Mouse (Mus musculus): ENCODE results near the gene Bicd1.
"Not testable (repeated sequence)": the region's sequence is repeated elsewhere in the genome, so short reads cannot be mapped to it uniquely, and the experiment has no call there.

Gene Bicd1

DNA sequence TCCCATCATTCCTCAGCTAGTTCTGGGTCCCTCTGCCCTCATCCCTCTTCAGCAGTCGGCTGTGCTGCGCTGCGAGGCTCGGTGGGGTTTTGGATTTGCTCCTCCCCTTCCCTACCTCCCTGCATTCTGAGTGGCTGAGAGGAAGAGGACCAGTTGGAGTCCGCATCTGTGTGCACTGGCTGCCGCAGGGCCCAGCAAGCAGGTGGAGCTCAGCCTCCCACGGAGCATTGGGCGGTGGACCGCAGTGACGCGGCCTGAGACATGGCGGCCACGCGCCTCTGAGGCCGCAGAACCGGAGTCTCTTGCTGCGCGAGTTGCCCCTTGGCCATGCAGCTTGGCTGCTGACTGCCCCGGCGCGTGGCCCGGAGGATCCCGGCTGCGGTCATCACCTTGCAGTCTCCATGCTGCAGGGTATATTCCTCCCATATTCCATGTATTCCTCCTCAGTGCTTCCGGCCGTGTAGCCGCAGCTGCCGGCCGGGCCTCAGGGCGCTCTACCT lies at the start of gene Bicd1:
TSS of gene Bicd1 (plus strand) at position 54 of the 500 bp plus-strand sequence.
- DNase-seq (ENCODE audit: low read depth, low spot score), result peak; percentile 87

DNA sequence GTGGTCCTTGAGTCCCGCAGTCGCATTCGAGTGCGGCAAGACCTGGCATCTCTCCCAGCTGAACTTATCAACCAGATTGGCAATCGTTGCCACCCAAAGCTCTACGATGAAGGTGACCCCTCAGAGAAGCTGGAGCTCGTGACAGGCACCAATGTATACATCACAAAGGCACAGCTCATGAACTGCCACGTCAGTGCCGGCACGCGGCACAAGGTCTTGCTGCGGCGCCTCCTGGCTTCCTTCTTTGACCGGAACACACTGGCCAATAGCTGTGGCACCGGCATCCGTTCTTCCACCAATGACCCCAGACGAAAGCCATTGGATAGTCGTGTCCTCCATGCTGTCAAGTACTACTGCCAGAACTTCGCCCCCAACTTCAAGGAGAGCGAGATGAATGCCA lies 46.2 kb upstream of the Bicd1 start:
- DNase-seq (ENCODE audit: low read depth, low spot score), result not testable (repeated sequence)

DNA sequence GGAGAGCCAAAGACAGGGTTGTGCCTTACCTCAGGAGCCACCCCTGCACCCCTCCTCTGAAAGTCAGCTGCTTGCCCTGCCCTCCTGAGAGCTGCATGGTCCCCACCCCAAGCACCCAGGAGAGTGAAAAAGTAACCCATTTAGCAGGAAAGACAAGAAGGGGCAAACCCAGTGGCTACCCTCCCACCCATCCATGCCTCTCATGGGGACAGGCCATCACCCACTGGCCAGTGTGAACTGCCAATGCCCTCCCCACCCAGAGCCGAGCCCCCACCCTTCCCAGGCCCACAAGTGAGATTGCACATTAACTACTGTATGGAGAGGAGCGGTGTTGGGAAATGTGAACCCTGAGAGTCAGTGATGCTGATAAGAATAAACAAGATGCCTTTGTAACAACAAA lies 42.7 kb upstream of the Bicd1 start:
- not testable (repeated sequence) for DNase-seq (ENCODE audit: low read depth, low spot score)

DNA sequence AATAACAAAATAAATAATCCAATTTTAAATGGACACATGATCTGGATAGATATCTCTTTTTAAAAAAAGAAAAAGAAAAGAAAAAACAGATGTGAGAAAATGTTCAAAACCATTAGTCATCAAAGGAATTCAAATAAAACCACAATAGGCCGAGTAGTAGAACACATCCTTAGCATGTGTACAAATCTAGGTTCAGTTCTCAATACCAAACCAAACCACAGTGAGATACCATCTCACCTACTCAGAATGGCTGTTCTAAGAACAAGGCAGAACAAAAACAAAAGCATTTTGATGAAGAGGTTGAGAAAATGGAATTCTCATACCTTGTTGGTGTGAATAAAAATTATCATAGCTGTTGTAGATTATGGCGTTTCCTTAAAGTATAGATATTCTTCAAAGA lies 42.3 kb upstream of the Bicd1 start:
- DNase-seq (ENCODE audit: low read depth, low spot score), result no peak

DNA sequence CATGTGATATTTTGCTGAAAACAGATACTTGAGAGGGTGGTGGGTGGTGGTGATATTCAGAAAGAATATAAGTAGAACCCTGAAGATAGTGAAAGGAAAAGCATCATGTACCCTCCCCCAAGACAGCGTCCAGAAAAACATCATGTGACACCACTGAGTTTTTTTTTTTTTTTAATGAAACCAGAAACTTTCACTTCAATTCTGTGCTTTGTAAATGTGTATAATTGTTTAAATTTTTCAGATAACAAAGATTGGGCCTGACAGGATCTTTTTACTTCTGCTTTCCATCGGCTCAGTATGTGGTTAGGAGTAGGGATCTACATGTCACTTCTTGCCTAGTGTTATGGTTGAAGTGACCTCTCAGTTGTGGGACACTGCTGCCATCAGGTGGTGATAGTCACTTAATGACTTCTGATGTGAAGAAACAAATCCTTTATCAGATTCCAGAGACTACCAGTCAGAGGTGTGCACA lies 33.7 kb upstream of the Bicd1 start:
- DNase-seq (ENCODE audit: low read depth, low spot score), result peak; percentile 93

DNA sequence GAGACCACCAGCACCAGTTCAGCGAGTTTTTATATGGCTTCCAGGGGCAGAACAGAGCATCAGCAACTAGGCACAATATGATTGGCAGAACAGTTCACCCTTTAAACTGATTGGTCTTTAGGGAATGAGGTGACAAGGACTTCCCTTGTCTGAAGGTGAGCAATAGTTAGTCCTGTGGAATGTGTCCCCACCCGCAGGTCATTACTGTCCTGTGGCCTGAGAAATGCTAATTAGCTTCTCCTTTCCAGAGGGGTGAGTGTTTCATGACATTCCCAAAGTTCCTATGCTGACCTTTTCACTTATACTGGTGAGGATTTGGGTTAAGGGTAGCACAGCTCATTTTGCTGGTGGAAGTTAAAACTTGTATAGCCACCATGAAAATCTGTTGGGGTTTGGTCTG lies 25.2 kb upstream of the Bicd1 start:
- DNase-seq (ENCODE audit: low read depth, low spot score), result no peak

DNA sequence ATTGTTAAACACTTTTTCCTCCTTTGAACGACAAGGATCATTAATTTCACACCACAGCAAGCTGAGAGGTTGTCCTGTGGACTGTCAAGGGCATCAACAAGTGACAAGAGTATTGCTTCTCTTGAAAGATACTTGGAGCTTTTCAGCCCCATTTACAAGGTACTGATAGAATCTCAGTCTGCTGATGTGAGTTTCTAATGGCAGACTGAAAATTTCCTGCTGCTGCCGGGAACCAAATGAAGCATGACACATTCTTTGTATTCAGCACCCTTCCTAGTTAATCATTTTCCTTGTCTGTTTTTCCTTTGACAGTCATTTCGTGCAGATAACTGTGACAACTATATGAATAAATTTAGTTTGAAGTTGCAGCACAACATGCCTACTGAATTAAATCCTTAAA lies 22.3 kb upstream of the Bicd1 start:
- no peak for DNase-seq (ENCODE audit: low read depth, low spot score)

DNA sequence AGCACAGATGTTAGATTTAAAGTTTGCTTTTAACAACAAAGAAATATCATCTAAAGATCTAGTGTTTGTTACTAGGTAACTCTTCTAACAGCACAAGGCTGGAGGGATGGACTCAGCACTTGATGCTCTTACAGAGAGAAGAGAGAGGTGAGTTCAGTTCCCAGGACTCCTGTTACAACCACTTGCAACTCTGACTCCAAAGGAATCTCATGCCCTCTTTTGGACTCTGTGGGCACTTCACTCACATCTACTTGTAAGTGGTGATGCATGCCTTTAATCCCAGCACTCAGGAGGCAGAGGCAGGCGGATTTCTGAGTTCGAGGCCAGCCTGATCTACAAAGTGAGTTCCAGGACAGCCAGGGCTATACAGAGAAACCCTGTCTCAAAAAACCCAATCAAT lies 19.1 kb upstream of the Bicd1 start:
- DNase-seq (ENCODE audit: low read depth, low spot score), result not testable (repeated sequence)

DNA sequence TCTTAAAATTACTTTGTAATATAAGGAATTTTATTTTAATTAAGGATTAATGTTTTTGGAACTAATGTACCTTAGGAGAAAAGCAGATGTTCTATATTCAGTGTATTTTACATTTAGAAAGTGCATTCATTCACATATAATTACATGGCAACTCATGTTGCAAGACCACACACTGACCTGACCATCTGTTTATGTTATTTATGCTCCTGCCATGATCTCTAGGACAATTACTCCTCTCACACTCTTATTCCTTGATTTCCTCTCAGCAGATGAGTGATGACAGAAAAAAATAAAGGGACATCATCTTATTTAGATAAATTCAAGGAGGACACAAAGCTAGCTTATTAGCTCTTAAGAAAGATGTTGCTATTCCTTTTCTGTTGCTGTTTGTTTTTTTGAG lies 9.3 kb upstream of the Bicd1 start:
- no peak for DNase-seq (ENCODE audit: low read depth, low spot score)

DNA sequence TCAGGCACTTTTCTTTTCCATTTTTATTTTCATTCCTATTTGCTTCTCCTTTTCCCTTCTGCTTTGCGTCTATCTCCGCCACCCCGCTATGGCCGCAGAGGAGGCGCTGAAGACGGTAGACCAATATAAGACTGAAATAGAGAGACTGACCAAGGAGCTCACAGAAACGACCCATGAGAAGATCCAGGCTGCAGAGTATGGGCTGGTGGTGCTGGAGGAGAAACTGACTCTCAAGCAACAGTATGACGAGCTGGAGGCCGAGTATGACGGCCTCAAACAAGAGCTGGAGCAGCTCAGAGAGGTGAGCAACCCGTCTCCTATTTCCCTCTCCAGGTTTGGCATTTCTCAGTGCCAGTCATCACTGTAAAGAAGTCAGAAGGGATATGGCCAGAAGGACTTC lies 655 bp downstream of the Bicd1 start:
- peak; percentile 74 for DNase-seq (ENCODE audit: low read depth, low spot score)

DNA sequence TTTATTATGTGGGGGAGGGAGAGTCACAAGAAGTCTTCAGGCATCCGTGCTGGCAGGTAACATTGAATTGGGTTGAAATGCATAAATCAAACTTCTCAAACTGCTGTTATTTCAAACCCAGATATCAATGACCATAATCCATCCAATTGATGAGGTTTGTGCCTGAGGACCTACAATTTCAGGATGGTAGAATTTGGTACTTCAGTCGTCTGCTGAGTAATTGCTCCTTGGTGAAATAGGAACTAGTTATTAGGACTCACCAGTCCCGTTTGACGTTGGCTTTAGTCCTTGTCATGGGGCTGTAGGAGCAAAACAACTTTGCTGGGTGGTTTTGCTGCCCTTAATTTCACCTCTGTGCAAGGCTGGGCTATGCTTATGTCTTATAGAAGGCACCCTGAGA lies 1.2 kb downstream of the Bicd1 start:
- peak; percentile 70 for DNase-seq (ENCODE audit: low read depth, low spot score)

DNA sequence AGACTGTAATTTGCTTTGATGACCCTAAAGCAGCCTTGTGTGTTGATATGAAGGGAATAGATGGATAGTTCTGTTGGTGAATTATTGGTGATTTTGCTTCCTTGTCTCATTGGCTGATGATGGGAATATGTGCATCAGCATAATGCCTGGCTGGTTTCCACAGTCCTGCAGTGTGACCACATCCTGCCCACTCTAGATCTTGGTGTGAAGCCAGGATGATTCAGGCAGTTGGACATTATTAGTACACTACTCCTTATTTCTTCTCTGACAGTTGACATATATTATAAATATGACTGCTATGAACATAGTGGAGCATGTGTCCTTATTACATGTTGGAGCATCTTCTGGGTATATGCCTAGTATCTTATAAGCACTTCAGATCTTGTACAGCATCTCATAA lies 4.6 kb downstream of the Bicd1 start:
- no peak for DNase-seq (ENCODE audit: low read depth, low spot score)

DNA sequence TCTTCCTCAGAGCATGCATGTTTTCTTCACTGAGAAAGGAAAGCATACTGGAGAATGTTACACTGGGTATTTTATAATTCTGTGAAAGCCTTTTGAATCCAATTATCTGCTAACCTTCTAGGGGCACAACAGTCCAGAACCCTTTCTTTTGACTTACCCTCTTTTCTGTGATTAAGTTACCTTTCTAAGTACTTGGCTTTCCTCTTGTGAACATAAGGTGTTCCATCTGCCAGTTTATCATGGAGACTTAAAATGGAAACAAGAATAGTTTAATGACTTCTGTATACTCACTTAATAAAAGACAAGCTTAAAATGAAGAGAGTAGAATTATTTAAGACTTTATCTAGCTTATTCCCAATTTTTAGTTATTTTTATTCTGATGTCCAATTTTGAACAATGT lies 16.1 kb downstream of the Bicd1 start:
- no peak for DNase-seq (ENCODE audit: low read depth, low spot score)

DNA sequence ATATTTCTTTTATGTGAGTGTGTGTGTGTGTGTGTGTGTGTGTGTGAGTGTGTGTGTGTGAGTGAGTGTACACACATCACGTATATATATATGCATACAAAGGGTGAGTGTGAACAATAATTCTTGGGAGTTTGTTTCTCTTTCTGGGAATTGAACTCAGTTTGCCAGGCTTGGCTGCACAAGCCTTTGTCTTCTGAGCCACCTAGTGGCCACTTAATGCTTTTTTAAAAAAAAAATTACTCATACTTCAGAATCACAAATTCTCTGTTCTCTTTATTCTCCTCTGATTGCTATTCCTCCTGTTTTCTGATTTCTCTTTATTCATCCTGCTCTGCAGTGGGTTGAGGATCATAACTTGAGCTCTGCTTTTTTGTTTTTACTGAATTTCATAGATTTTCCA lies 30.5 kb downstream of the Bicd1 start:
- DNase-seq (ENCODE audit: low read depth, low spot score), result peak; percentile 41

DNA sequence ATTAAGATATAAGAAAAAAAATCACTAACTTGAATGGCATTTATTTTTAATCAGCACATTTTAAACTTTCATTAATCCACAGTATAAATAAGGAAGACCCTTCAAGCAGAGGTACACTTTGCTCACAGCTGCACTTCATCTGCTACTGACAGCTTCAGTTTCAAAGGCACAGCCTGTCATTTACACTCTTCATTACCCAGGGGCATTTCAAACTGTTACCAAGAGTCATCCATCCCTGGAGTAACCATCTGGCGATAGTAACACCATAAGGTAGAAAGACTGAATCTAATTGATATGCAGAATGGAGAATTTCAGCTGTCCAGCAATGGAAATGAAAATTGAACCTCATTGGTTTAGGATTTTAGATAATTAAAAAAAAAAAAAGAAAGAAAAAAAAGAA lies 34.2 kb downstream of the Bicd1 start:
- DNase-seq (ENCODE audit: low read depth, low spot score), result no peak

DNA sequence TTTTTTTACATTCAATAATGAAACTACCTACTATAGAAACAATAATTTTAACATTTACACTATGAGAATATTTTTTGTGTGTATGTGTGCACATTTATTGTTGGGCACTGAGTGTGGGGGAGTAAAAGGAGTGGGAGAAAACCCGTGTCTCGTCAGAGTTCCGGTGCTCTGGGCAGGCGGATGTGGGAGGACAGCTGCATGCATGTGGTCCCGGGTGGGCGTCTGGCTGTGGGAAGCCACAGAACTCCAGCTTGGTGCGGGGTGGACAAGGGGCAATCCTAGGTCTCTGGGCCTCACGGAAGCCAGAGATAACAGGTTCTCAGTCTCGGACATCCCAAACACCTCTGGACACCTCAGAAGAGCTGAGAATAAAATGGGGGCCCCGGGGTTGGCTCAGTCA lies 37.2 kb downstream of the Bicd1 start:
- DNase-seq (ENCODE audit: low read depth, low spot score), result no peak

DNA sequence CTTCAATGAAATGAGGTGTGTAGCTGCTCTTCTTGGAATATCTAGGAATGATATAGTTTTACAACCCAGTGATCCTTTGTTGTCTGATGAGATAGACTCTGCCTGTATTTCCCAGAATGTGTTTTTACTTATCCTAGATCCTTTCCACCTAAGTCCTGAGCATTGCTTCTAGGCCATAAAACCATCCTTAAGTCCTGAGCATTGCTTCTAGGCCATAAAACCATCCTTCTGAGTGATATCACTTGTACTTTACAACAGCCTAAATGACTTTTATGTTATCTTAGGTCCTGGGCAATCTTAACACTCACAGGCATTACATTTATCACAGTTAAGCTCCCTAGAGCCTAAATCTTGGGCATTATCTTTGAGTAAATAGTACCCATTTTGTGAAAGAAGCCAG lies 48.6 kb downstream of the Bicd1 start:
- DNase-seq (ENCODE audit: low read depth, low spot score), result no peak

DNA sequence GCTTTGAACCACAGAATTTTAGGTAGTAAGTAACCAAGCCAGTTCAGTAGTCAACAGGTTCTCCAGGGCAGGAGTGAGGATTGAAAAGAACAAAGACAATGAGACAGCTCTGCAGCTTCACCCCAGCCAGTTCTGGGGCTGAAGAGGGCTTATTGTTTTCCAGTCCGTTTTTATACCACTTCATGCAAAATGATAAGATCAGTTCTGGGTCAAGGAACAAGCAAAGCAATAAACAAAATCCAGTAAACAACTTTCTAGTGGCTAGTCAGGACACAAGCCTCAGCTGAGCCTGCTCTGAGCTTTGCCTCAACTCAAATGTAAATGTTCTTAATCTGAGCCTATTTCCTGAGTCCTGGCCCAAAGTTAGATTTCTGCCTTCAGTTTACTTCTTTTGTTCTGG lies 52.3 kb downstream of the Bicd1 start:
- no peak for DNase-seq (ENCODE audit: low read depth, low spot score)

DNA sequence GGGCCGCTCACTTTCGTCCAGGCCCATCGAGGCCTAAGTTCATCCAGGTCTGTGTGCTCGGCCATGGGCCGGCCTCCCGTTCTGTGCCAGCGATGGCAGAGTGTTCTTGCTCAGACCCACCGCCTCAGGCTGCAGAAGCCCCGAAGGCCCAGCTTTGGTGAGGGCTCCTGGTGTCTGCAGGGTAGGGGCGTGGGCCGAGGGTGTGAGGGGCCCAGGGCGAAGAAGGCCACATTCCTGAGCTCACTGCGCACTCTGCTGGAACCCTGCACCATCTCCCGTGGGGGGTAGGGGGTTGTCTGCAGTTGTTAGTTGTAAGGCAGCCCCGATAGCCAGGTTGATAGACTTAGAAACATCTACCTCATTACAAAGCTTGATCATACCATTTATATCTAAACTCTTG lies 62.8 kb downstream of the Bicd1 start:
- DNase-seq (ENCODE audit: low read depth, low spot score), result no peak

DNA sequence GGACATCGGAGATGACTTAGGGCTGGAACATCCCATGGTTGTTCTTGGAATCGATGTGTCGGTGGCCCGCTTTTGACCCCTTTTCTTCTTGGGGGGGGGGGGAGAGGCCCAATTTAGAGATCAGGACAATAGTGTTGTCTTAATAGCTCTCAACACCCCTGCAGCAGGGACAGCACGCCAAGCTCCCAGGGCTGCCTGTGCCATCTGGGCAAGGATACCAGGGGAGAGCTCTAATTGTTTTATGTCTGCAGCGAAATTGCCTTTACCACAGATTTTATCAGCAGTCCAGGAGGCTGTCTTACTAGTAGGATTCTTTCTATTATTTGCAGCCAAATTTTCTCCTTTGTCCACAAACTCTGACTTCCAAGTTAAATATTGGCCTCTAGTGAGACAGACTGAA lies 63.8 kb downstream of the Bicd1 start:
- DNase-seq (ENCODE audit: low read depth, low spot score), result not testable (repeated sequence)

DNA sequence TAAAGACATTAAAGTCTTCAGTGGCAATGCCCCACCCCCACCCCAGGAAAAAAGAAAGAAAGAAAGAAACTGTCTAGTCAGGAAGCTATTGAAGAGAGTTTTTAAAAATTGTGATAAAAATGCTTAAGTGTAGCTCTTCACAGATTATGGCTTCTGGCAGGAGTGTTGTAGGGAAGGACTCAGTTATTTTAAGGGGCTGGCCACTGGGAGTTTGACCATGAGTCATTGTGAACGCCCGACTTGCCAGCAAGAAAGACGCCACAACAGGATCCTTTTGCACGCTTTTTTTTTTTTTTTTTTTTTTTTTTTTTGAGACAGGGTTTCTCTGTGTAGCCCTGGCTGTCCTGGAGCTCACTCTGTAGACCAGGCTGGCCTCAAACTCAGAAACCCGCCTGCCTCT lies 73.2 kb downstream of the Bicd1 start:
- DNase-seq (ENCODE audit: low read depth, low spot score), result not testable (repeated sequence)

DNA sequence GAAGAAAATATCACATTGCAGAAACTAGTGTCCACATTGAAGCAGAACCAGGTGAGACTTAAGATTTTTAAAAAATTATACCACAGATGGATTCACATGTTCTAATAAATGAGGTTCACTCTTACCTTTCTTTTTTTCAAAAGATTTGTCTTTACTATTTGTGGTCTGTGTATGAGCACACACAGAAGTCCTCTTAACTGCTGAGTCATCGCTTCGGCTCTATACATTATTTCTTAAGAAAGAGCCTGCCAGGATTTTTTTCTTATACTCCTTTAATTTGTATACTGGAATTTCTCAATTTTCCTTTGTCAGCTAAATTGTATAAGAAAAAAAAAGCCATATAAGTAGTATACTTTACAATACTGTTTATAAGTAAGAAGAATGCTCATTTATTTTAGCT lies 86.0 kb downstream of the Bicd1 start:
- no peak for DNase-seq (ENCODE audit: low read depth, low spot score)

DNA sequence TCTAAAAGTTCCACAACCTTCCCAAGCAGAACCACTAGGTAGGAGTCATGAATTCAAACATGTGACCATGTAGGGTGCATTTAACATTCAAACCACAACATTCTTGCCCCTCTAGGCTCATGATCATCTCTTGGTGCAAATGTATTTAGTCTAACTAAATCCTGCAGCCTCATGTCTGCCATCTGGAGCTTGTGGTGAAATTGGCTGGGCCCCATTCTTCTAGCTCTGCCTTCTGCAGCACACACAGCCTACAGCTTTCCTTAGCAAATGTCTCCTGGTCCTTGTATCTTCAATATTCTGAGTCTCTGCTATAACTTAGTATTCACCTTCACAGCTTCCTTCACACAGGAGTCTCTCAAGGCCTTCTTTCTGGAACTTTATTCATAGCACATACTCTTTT lies 87.2 kb downstream of the Bicd1 start:
- DNase-seq (ENCODE audit: low read depth, low spot score), result no peak

DNA sequence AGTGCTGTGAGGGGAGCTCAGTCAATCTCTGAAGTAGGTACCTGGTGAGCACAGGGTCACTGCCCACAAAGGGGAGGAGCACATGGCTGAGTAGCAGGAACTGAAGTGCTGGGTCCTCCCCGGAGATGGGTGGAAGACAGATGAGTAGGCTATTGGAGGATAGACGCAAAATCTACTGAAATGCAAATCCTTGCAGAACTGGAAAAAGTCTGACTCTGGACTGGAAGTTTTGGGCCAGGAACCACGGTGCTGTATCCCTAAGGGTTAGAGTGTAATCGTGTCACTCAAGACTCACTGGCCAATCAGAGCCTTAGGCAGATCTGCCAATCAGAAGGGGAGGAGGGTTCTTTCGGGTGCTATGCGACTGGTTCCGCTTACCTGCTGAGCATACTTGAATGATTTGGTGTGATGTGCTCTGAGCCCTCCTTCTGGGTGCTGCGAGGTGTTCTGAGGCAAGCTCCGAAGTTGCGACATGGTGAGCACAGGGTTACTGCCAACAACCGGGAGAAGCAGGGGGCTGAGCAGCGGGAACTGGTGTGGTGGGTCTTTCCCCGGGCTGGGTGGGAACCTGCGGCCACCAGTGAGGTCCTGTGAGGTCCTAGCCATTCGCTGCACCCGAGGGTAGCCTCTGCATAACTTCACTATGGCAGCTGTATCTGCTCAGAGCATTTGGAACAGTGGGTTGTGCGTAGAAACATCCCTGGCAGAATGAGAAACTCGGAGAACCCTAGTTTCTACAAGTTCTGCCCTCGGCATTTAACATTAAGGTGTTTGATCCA lies 157.2 kb downstream of the Bicd1 start:
- DNase-seq (ENCODE audit: low read depth, low spot score), result peak; percentile 88
